Mouse (Mus musculus): ENCODE measurements around the gene Ttbk2.

The Ttbk2 gene

GRCm38 (mm10) chr2:120745496-120745895, 104.9 kb downstream of the Ttbk2 start:
- in situ Hi-C loops (cut with MboI) = no loop called here

GRCm38 (mm10) chr2:120731877-120732530, 118.4 kb downstream of the Ttbk2 start:
- in situ Hi-C loops (cut with MboI) = no loop called here

GRCm38 (mm10) chr2:120731167-120731862, 119.1 kb downstream of the Ttbk2 start:
- in situ Hi-C loops (cut with MboI) = no loop called here

- in situ Hi-C loops (cut with MboI) = no loop called here
These were observed 119.7 kb downstream of the Ttbk2 start for GRCm38 (mm10) chr2:120730639-120731166.

- in situ Hi-C loops (cut with MboI) = no loop called here
These were observed 120.4 kb downstream of the Ttbk2 start for GRCm38 (mm10) chr2:120729775-120730585.

- in situ Hi-C loops (cut with MboI) = no loop called here
These were observed 126.2 kb downstream of the Ttbk2 start for GRCm38 (mm10) chr2:120724176-120724575.

GRCm38 (mm10) chr2:120723621-120724020, 126.8 kb downstream of the Ttbk2 start:
- in situ Hi-C loops (cut with MboI) = no loop called here

- in situ Hi-C loops (cut with MboI) = no loop called here
These were observed 127.9 kb downstream of the Ttbk2 start for GRCm38 (mm10) chr2:120722491-120722890.

- in situ Hi-C loops (cut with MboI) = no loop called here
These were observed 128.5 kb downstream of the Ttbk2 start for GRCm38 (mm10) chr2:120721911-120722310.

- in situ Hi-C loops (cut with MboI) = no loop called here
These were observed 129.6 kb downstream of the Ttbk2 start for GRCm38 (mm10) chr2:120720821-120721220.

GRCm38 (mm10) chr2:120718496-120718895, 131.9 kb downstream of the Ttbk2 start:
- in situ Hi-C loops (cut with MboI) = no loop called here

- in situ Hi-C loops (cut with MboI) = no loop called here
These were observed 137.0 kb downstream of the Ttbk2 start for GRCm38 (mm10) chr2:120713441-120713840.

GRCm38 (mm10) chr2:120710948-120711347, 139.5 kb downstream of the Ttbk2 start:
- in situ Hi-C loops (cut with MboI) = no loop called here

- in situ Hi-C loops (cut with MboI) = no loop called here
These were observed 140.2 kb downstream of the Ttbk2 start for GRCm38 (mm10) chr2:120710154-120710553.

- in situ Hi-C loops (cut with MboI) = no loop called here
These were observed 143.4 kb downstream of the Ttbk2 start for GRCm38 (mm10) chr2:120707041-120707440.

- in situ Hi-C loops (cut with MboI) = no loop called here
These were observed 147.7 kb downstream of the Ttbk2 start for GRCm38 (mm10) chr2:120702675-120703074.

GRCm38 (mm10) chr2:120700379-120700885, 150.0 kb downstream of the Ttbk2 start:
- in situ Hi-C loops (cut with MboI) = no loop called here

- in situ Hi-C loops (cut with MboI) = no loop called here
These were observed 152.6 kb downstream of the Ttbk2 start for GRCm38 (mm10) chr2:120697767-120698166.

Measured in mature B cell (primary cell).